Mouse (Mus musculus) neutrophil, adult 59 days (primary cell): ENCODE data around the gene Rasgrf1. TPM values are rescaled to one million over a fixed set of nuclear protein-coding genes. Genes with fewer than 3 reads are reported as not detected.

ENCODE experiments used
- total RNA-seq, 2 experiments: library from RNA; stranded (reverse); gene quantifications; 1 replicate in 1 of 2; 2 replicates in 1 of 2; pipeline ENCODE4 v1.2.4; 2023

Rasgrf1 gene
- not detected for total RNA-seq

GRCm38 (mm10) chr9:89909131-89910010 is at the start of gene Rasgrf1:
TSS of gene Rasgrf1 (plus strand) at chr9:89909908.

GRCm38 (mm10) chr9:90053852-90054251 is 144.1 kb downstream of the Rasgrf1 start, which contains the start of gene Ctsh:
TSS of gene Ctsh (plus strand) at chr9:90054152.

Other genes with a start within 250 kb of the Rasgrf1 start
- gene Tmed3, start 204.8 kb upstream of the Rasgrf1 start, total RNA-seq: 10 to 100 TPM; 80.7 to 85.9 TPM
- gene Ankrd34c, start 171.4 kb upstream of the Rasgrf1 start, total RNA-seq: not detected
- gene Ctsh, start 144.2 kb downstream of the Rasgrf1 start, total RNA-seq: 100 to 1,000 TPM; 273 to 359 TPM
- gene Morf4l1, start 204.9 kb downstream of the Rasgrf1 start, total RNA-seq: 100 to 1,000 TPM; 248 to 272 TPM